Mouse (Mus musculus): ENCODE data around the gene Gm19426.
"Not testable (repeated sequence)": the region's sequence is repeated elsewhere in the genome, so short reads cannot be mapped to it uniquely, and the experiment has no call there.

DNA sequence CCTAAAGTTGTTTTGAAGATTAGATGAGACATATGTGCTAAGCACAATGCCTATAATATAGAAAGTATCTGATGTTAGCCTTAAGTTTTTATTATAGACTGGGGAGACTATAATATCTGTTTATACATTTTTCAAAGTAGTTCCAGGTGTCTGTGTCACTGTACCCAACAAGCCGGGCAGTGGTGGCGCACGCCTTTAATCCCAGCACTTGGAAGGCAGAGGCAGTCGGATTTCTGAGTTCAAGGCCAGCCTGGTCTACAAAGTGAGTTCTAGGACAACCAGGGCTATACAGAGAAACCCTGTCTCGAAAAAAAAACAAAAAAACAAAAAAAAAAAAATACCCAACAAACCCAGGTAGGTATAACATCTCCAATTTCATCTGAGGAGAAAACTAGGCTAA, 15.3 kb downstream of the Gm19426 start:
- TF ChIP-seq CTCF (IDR thresholded peaks at IDR 0.05; ENCODE audit: control insufficient read depth, insufficient read depth, insufficient read length); MAX (IDR thresholded peaks at IDR 0.05); USF1 (IDR thresholded peaks at IDR 0.05; ENCODE audit: low read depth); MYOD1 (IDR thresholded peaks at IDR 0.05; ENCODE audit: control insufficient read depth, insufficient read length, low read depth); FOSL1 (IDR thresholded peaks at IDR 0.05; ENCODE audit: insufficient read depth, low read length, poor library complexity, severe bottlenecking); MYOG (IDR thresholded peaks at IDR 0.05; ENCODE audit: control insufficient read depth, extremely low read depth, insufficient read length): not testable (repeated sequence)
